Mouse (Mus musculus) retina, adult 2 months (tissue): ENCODE measurements around the gene Med10.
A peak's percentile ranks its signal among the peaks of the same experiment; 100 is the strongest.

Source experiments
- DNase-seq: peaks from one replicate; pipeline ENCODE4 v3.0.0-alpha.2; 2012; ENCODE audit warnings: low read depth, low spot score

Med10 gene

DNA sequence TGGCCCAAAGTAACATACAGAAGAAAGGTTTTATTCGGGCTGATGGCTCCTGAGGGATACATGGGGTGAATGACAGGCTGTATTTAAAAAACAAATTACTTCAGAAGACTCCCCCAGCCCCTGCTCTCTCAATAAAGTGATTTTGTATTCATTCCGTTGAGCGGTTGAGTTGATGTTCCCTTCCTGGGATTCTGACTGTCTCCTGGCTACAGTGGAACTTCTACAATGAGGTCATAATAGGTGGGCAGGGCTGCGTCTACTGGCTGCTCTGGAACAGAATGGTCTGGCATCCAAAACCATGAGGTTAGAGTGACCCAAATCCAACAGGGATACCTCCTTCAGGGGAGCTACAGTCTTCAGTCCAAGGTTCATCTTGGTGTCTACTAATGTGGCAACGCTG lies at the start of gene Med10:
Med10 (plus strand) TSS at position 301 of the 400 bp plus-strand sequence.
- no peak for DNase-seq

DNA sequence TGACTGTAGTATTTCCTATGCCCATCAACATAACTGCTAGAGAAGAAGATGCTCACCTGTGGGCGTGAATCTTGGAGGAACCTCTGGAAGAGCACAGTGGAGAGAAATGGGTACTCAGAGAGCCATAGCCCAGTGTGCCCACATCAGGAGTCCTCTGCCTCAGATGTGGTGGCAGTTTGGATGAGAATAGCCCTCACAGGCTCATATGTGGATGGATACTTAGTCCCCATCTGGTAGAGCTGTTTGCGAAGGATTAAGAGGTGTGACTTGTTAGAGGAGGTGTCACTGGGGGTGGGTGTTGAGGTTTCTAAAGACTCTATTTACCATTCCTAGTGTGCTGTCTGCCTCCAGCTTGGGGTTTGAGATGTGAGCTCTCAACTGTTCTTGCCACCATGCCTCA lies 49.3 kb upstream of the Med10 start:
- DNase-seq = no peak

DNA sequence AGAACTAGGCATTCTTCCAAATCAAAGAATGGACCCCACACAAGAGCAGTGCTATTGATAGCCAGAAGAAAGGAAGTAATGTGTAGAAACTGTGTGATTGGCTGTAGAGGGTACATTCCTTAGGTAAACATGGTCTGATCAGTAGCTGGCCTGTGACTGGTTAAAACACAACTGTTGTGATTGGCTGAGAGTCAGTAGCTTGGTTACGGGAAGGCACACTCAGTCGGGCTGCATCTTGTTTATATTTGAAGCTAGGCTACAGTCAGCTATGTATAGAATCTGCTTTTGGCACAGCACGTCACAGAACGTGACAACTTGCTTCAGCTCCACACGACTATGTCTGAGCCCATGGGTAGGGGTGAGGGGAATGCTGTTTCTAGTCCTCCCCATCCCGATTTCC lies 43.2 kb upstream of the Med10 start:
- no peak for DNase-seq

DNA sequence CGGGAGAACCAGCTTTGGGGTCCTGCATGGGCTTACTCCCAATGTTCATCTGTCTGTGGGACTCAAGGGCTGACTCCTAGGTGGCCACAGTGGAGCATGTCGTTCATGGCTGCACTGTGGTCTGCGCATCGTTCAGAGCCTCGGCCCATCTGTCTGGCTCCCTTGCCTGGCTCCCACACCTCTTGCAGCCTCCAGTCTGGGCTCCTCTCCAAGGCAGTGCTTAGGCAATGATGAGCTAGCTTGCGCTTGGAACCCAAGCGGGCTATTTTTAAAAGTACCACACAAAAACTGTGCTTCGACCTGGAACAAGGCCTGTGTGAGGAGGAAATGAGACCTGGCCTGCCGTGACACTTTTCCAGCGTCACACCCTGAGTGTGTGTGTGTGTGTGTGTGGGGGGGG lies 40.8 kb upstream of the Med10 start:
- DNase-seq = no peak

DNA sequence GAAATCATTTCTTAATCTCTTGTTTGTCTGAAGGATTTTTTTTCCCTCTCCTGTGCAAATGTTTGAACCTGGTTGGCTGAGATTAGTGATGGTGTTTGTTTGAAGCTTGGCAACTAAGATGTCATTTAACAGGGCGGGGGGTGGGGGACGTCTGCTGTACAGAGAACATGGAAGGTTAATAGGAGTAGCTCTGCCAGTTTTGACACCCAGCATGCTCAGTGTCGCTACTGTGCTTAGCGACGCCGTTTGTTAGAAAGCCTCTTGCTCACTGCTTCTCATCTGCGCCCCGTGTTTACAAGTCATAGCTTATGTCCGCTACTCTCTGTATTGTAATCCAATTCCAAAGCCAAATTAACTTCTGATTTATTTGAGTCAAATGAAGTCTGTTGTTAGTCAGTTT lies 37.5 kb upstream of the Med10 start:
- DNase-seq = no peak

DNA sequence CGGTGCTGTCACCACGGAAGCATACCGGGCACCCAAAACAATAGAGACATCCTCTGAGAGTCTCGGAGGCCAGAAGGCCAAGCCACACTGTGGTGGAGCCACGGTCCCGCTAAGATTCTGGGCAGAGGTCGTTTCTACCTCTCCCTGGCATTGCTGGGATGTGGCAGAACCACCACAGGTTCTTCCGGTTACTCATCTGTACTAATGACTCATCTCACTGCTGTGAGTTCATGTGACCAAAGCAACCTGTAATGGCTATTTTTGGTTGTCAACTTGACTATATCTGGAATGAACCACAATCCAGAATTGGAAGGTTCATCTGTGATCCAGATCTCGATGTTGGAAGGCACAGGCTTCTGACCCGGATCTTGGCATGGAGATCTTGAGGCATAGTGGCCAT lies 34.0 kb upstream of the Med10 start:
- DNase-seq = no peak

DNA sequence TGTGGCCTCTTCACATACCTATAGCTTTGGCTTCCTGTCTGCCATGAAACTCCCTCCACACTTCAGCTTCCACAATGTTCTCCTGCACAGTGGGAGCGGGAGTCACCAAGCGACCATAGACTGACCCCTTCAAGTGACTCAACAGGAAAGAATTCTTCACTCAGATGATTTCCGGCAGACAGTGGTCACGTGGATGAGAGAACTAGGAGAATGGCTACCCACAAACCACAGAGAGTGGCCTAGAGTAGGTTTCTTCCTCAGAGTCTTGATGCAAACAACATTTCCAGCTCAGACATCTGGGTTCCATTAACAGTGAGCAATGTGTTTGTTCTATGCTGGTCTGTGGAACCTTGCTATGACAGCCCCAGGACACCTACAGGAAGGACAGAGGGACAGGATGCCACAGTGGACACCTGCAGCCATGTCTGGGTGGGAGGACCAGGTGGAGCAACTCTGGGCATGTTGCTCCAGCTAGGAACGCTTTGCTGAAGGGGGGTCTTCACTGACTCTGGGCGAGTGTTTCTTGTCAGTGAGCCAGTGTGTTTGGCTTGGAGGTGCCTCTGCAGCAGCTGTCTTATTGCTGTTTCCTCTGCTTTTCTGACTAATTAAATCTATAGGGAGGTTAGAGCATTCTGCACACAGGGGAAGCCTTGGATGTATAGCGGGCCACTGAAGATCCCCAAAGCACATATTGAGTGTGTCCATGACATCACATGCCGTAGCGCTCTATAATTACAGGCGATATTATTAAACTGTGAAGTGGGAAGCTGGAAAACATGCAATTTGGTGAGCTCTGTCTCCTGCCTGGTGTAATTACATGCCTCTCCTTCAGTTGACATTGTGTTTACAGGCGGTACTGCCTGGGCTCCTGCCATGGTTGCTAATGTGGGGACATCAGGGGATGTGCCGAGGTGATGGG lies 31.4 kb upstream of the Med10 start:
- no peak for DNase-seq

DNA sequence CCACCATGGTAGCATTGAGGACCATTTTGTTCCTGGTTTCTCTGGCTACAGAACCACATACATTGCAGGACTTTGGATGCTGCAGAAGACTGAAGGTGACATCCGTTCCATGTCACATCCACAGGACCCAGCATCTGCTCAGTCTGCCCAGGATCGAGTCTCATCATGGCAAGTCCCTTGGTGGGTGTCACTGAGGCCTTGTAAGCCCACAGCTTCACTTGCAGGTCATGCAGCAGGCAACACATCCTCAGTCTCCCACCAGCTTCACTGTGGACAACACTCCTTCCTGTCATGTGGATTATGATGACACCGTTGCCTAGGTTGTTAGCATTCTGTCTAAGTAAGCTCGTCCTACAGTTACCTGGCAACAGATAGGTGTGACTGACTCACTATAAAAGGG lies 29.8 kb upstream of the Med10 start:
- no peak for DNase-seq

DNA sequence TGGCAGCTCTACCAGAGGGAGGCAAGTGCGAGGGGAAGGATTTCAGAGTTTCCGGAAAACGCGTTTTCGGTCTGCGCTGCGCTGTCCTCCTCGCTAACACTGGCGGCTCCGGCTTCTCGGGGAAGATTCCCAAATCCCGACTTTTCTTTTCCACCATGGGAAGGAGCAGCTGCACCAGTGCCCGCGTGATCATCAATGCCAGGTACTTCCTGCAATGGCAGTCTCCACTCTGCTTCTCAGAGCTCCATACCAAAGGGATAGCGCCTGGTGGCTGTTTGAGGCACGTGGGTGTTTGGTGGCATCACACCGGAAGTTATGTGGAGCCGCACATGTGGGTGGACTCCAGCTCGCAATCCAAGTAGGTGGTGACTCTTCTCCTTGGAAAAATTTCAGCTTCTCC lies 24.0 kb upstream of the Med10 start:
- no peak for DNase-seq

DNA sequence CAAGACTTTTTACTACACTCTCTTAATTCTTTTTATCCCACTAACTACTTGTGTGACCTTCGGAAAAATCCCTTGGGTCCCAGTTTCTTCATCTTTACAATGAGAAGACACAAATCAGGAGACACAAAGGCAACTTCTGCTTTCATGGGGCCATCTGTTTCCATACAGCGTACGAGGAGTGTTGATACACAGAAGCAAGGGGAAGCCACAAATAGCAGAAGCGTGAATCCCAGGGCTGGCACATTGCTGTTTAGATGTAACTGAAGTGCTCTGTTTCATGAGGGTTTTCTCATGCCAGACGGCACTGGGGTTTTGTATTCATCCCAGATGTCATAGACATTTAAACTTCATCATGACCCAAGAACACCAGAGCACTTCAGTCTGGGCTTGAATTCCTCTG lies 13.5 kb upstream of the Med10 start:
- no peak for DNase-seq

DNA sequence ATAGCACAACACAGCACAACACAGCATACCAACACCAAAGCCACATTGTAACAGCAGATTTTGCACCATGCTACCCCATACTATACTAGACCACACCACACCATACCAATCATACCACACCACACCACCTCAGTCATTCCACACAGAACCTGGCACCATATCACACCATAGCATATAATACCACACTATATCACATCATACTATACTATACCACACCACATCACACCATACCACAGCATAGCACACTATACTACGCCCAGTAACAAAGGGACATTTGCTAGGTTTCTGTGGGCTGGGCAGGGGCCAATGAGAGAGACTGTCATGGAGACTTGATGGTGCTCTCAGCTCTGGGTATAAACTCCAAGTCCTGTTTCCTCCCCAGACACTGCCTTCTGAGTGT lies 10.4 kb upstream of the Med10 start:
- no peak for DNase-seq

DNA sequence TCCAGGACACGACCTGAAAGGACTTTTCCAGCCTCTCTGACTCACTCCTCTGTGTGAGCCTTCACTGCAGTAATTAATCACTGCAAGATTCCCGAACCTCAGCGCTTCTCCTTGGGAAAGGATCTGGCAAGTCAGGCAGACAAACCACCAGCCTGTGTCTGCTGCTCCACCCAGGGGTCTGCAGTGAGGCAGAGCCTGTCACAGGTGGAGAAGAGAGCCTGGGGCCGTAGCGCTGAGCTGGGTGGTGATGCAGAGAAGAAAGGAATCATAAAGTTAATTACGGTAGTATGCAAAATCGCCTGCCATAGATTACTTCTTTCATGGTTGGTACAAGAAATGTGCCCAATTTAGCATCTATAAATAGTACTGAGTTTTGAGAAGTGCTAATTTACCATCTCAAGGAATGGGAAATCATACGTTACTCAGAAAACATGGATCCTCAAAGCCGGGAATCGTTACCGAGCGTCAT lies 9.6 kb upstream of the Med10 start:
- DNase-seq = no peak

DNA sequence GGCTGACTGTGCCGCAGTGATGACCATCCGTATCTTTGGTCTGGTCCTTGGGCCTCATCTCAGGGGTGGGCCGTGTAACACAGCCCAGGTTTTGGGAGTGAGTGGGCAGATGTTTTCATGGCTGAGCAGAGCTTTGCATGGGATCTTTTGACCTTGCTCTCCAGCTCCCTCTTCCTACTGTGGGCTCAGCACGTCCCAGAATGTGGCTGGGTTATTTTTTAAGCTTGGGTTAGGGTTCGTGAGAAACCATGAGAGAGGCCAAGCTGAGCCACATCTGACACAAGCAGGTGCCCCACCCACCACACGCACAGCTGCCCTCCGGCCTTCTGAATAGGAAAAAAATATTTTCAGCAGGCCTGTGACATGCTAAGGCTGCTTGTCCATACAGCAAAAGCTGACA lies 7.4 kb upstream of the Med10 start:
- no peak for DNase-seq

DNA sequence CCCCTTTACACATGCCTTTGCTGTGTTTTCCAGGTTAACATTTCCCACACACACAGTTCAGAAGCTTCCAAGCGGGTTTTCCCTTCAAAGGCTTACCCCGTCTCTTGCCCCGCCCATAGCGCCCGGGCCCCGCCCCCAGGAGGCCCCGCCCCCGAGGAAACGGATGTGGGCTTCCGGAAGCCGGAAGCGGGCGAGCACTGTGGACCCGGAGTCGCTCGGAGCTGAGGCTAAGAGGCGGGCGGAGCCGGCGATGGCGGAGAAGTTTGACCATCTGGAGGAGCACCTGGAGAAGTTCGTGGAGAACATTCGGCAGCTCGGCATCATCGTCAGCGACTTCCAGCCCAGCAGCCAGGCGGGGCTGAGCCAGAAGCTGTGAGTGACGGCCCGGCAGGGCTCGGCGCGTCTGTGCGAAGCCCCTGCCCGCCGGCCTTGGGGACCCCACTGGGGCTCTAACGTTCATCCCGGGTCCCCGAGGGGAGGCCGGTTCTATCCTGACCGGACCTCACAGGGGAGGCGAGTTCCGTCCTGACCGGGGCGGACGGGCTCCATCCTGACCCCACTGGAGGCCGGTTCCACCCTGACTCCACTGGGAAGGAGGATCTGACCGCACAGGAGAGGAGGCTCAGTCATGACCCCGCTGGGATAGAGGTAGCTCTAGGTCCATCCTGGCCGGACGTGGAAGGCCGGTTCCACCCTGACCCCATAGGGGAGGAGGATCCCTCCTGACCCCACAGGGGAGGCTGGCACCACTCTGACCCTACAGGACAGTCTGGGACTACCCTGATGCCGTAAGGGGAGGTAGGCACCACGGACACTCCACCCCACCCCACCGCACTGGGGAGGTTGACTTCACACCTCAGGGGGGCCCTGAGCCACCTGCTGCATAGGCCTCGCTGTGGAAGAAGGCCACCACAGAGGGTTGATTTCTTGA lies 7.8 kb downstream of the Med10 start:
- peak; percentile 74 for DNase-seq

DNA sequence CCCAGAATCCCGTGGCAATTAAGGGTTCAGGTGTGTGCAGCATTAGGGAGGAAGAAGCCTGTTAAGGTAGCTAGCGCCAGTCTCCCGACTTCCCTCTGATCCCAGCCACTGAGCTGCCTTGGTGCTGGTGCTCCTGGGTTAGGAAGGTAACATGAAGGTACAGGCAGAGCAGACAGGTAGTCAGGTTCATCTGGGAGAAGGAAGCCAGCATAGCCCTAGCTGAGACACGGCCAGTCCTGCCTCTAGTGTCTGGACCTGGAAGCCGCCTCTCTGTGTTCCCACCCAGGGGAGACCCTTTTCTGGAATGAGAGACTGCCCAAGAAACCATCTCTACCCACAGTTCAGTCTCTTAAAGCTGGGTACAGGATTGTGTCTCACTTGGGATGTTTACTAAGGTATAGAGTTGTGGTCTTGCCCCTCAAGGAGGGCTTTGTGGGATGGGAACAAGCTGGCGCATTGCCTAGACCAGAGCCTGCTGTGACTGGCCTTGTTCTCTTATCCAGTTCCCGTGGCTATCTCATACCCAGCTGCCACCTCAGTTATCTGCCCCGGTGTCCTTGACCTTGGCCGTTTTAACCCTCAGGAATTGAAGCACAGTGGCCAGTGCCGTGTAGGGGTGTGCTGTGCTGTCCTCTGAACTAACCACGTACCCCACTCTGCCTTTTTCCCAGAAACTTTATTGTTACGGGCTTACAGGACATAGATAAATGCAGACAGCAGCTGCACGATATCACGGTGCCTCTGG lies 8.9 kb downstream of the Med10 start:
- no peak for DNase-seq

DNA sequence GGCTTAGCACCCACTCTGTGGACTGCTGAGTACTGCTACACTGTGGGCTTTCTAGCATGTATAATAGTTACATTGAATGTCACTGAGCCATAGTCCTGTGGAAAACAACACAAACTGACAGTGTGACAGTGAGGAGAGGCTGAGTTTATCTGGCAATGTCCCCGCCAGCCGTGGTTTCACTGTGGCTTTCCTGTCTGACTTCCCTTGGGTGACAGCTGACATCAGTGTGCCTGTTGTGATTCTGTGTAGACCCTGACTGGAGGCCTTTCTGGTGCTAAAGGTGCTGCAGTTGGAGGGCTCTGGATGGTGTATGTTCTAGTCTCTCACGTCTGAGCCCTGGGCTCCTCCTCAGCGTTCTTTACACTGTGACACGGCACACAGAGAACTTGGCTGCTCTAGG lies 11.7 kb downstream of the Med10 start:
- no peak for DNase-seq

DNA sequence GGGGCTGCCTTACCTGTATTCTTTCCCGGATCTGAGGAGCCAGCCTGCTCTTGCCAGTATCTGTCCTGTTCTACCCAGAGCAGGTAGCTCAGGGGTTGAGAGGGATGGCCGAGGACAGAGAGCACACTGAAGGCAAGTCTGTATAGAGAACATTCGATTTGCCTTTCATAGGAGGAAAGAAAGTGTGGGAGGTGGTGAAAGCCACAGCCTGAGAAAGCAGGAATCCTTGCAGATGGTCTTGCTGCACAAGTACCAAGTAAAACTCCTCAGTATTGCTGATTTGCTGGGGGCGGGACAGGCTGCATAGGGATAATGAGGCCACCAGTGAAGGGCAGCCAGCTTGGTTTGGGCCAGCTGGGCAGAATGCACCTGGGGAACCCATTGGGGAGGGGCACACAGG lies 16.1 kb downstream of the Med10 start:
- no peak for DNase-seq

DNA sequence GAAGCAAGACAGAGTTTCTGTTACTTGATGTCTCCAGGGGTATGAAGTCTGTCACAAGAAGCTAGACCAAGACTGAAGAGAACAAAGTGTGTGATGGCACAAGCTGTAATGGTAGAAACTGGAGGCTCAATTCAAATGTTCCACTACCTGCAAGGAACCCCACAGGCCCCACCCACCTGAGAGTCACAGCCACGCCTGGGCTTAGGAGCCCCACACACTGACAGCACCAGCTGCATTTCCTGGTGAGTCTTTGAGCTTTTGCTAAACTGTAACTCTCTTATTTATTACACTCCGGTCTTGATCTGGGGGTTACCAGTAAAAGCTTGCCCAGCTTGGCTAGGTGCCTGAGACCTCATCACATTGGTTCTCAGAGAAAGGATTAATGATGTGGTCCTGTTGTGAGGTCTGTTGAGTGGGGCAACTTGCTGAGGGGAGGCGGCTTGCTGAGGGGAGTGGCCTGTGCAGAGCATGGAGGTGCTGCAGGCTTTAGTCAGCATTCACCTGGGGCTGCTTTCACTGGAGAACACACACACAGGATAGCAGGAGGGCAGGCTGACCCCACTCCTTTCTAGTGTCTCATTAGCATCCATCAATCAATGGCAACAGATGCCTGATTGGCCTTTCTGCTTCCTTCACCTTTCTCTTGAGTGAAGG lies 19.1 kb downstream of the Med10 start:
- no peak for DNase-seq

DNA sequence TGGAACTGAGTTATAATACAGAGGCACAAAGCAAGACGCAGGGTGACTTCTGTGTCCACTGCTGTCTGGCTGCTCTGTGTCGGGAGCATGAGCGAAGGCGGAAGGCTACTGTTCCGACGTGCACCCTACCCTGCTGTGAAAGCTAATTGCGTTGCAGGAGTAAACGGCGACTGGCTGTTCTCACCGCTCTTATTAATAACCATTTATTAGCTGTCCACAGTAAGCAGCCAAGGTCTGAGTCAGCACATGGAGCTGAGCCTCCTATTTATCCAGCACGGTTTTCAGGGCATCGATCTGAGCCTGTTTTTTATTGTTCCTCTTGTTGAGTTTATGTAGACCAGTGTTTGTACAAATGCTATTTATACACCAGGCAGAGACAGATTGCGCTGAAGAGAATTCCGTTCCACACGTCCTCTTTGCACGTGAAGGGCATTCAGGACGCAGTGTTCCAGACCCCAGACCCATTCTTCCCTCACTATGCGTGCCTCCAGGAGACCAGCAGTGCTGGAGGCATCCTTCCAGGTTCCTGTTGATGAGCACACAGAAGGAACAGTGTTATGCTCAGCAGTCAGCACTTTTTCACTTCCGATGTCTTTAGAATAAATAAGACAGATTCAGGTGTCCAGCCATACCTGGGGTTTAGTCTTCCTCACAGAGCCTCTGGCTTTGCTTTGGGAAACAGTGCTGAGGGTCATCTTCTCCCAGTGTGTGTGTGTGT lies 21.9 kb downstream of the Med10 start:
- no peak for DNase-seq

DNA sequence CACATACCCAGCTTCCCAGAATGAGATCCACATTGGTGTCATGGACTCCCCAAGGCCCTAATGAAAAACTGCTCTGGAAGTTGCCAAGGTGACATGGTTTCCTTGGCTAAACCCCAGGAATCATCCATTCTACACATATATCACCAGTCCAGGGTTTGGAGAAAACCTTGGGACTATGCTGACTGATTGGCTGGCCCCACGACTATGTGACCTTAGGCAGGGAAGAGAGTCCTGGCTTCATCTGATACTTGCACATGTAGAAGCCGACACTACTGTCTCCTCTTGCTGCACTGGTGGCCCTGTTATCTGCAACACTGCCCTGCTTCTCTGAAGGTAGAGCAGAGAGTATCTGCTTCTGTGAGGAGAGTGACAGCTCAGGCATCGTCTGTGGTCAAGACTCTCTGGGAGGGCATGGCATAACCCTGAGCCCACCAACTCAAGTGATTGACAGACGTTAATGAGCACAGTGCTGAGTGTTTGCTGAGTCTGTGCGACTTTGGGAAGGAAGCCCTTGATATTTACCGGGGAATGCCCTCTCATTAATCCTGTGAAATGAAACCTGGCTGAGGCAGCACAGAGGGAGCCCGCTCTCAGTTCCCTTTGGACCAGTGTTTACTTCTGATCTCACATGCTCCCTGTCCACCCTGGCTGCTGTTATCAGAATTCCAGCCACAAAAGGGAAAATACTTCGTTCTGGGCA lies 23.4 kb downstream of the Med10 start:
- DNase-seq = no peak
